Comparison of ENCODE assay signal across 9 mouse cellular contexts in the genomic region with DNA sequence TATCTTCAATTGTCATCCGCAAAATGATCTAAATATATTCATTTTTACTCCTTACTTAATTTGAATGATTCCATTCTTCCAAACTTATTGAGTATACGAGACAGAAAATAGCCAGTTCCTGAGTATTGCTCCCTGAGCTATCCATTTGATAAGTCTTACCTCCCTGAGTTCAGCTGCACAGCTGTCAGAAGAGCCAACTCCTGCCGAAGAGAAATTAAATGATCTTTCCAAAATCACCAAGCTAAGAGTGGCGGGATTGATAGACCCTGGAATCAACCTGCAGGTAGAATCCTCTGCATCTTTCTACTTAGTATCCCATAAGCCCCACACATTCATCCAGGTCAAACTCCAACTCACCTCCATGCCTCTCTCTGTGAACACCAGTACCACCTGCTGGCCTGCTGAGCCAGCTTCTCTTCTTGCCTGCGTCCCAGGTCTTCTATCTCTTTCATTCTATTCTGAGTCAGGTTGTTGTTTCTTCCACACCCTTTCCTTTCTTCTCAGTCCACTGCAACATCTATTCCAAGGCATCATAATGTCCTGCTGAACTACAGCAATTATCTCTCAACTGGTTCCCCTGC.
DNase-seq lines count a peak whose midpoint lies in the region; ATAC-seq and TF ChIP-seq lines count a peak whose summit lies in the region.
"Had no signal": no experiment of that assay in that cellular context is flagged by ENCODE, and none has a peak within 500 bp of the region (broad histone marks: within the 10 kb centered on the region; RNA-seq: fewer than 3 reads in every experiment).

No protein-coding gene starts in this region.

- no peak for TF ChIP-seq EP300 in heart, postnatal 0 days (IDR thresholded peaks at IDR 0.05; ENCODE audit: low read depth)
- no peak for TF ChIP-seq EP300 in ES-Bruce4 (IDR thresholded peaks at IDR 0.05; ENCODE audit: insufficient read depth, low read depth, low read length)

- WGBS in heart, postnatal 0 days, result 80% methylated on average over 5 of the region's 5 CpGs
- WGBS in lung, adult 2 months, result 78% methylated on average over 5 of the region's 5 CpGs

- H3K9ac ChIP-seq in heart, postnatal 0 days (replicated peaks; ENCODE audit: low read depth, low read length), result no peak overlapping the region
- H3K9ac ChIP-seq in ES-Bruce4 (ENCODE audit: low read depth, poor library complexity, severe bottlenecking), result no peak overlapping the region

- H3K36me3 ChIP-seq in heart, postnatal 0 days (replicated peaks; ENCODE audit: control insufficient read depth, insufficient read depth, low read length), result no peaks in the 10 kb centered on the region
- H3K36me3 ChIP-seq in ES-Bruce4 (ENCODE audit: control insufficient read depth, insufficient read depth, low read length, poor library complexity, severe bottlenecking), result no peaks in the 10 kb centered on the region
- H3K36me3 ChIP-seq: embryonic facial prominence, embryonic 10.5 days; hindbrain, embryonic 10.5 days had no signal

- peaks cover 19% of the 10 kb centered on the region for H3K4me1 ChIP-seq in heart, postnatal 0 days (ENCODE audit: control insufficient read depth, insufficient read depth)
- 0 out of 2 replicates have a peak, but pooled peaks cover 4% of the 10 kb centered on the region for H3K4me1 ChIP-seq in lung, adult 2 months (ENCODE audit: control insufficient read depth, insufficient read depth, low read length)
- peaks cover 4% of the 10 kb centered on the region for H3K4me1 ChIP-seq in ES-Bruce4 (ENCODE audit: control insufficient read depth, insufficient read depth, low read length)

- DNase-seq in heart, postnatal 0 days (ENCODE audit: low spot score), result no peak
- DNase-seq in heart, postnatal 25 days (ENCODE audit: low spot score), result no peak
- DNase-seq in lung, adult 2 months, result no peak
- no peak for DNase-seq in lung, postnatal 14 days
- peak; percentile 39 for DNase-seq in kidney, postnatal 10 days
- no peak for DNase-seq in urinary bladder, adult 18-20 months (ENCODE audit: low spot score in 2 of 2)

- ATAC-seq in heart, postnatal 0 days (ENCODE audit: insufficient read depth, low read depth), result no peak

- intact Hi-C loops in heart, postnatal 25 days (cut with DNase I), result loop anchor here (10.0 kb wide), 3 partner anchors 62 to 942 kb away; no protein-coding TSS in a partner anchor

- TF ChIP-seq POLR2A in lung, adult 2 months (IDR thresholded peaks at IDR 0.05; ENCODE audit: borderline replicate concordance, extremely low read depth, low read depth, low read length), result no peak
- no peak for TF ChIP-seq POLR2A in ES-Bruce4 (IDR thresholded peaks at IDR 0.05; ENCODE audit: insufficient read depth, low read length)

- no peaks in the 10 kb centered on the region for H3K9me3 ChIP-seq in heart, postnatal 0 days (replicated peaks; ENCODE audit: control insufficient read depth, low read length)
- H3K9me3 ChIP-seq in ES-Bruce4 (replicated peaks; ENCODE audit: control insufficient read depth, insufficient read depth, low read length, poor library complexity, severe bottlenecking), result no peaks in the 10 kb centered on the region
- H3K9me3 ChIP-seq: embryonic facial prominence, embryonic 10.5 days; hindbrain, embryonic 10.5 days had no signal

- peak; percentile 52 for TF ChIP-seq CTCF in heart, postnatal 0 days (IDR thresholded peaks at IDR 0.05; ENCODE audit: low read depth)
- peak; percentile 38; the same call in 1 of the 2 replicates for TF ChIP-seq CTCF in lung, adult 2 months (IDR thresholded peaks at IDR 0.05; ENCODE audit: insufficient read depth, low read length)
- peak; percentile 43 for TF ChIP-seq CTCF in ES-Bruce4 (IDR thresholded peaks at IDR 0.05; ENCODE audit: low read depth, low read length)

- no peak overlapping the region for H3K4me2 ChIP-seq in heart, postnatal 0 days (ENCODE audit: low read depth, low read length)

- H3K27me3 ChIP-seq in heart, postnatal 0 days (ENCODE audit: control insufficient read depth, insufficient read depth, low read length), result no peaks in the 10 kb centered on the region
- no peaks in the 10 kb centered on the region; the same call in 1 of the 2 replicates for H3K27me3 ChIP-seq in ES-Bruce4 (ENCODE audit: control insufficient read depth, insufficient read depth, low read length, poor library complexity, severe bottlenecking)

- no peak overlapping the region for H3K4me3 ChIP-seq in heart, postnatal 0 days (ENCODE audit: low read depth, low read length)
- no peak overlapping the region for H3K4me3 ChIP-seq in lung, adult 2 months (replicated peaks; ENCODE audit: extremely low read depth, low read depth, low read length)
- no peak overlapping the region for H3K4me3 ChIP-seq in ES-Bruce4 (ENCODE audit: low read depth, low read length)
- H3K4me3 ChIP-seq: embryonic facial prominence, embryonic 10.5 days; hindbrain, embryonic 10.5 days had no signal

- no peak overlapping the region for H3K27ac ChIP-seq in heart, postnatal 0 days (ENCODE audit: low read depth)
- H3K27ac ChIP-seq in ES-Bruce4 (ENCODE audit: insufficient read depth, low read length), result no peak overlapping the region
- H3K27ac ChIP-seq: embryonic facial prominence, embryonic 10.5 days; hindbrain, embryonic 10.5 days had no signal
